Mouse (Mus musculus): ENCODE measurements around the gene Adig. TPM values are rescaled to one million over a fixed set of nuclear protein-coding genes. Genes with fewer than 3 reads are reported as not detected.
A peak's percentile ranks its signal among the peaks of the same experiment; 100 is the strongest.

Adig gene
- total RNA-seq, 1 experiment from 2014 or later, result not detected

DNA sequence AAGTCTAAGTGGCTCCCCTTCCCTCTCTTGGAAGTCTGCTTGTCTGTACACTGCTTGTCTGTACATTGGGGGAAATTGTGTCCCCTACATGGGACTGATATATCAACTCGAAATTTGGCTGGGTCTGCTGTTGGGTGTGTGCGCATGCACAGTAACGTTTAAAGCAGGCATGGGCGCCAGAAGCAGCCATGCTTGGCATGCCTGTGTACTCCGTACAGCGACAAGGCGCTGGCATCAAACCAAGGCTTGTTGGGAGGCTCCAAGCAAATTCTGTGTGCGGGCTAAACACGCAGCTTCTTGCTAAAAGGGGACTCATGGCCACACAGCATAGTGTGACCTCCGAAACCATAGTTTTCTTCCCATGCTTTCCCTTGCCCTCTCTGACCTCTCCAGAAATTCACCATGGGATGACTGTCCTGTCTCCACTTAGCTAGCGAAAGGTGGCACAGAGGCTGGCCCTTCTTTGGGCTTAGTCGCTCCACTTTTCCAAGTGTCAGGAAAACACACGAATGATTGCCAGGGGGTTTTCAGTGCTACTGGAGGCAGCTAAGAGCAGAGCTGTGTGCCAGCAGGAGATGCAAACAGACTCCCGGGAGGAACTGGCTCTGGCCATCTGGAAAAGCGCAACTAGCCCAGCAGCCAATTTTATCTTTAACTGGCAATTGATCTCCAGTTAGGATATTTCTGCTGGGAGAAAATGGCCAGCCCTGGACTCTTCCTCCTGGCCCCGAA lies 21.9 kb downstream of the Adig start:
- no peak for ATAC-seq (replicated peaks in 1 of 2; ENCODE audit: insufficient read depth in 1 of 2, low FRiP score in 2 of 2, low TSS enrichment in 1 of 2, low read depth in 1 of 2, poor library complexity in 2 of 2, severe bottlenecking in 2 of 2)

DNA sequence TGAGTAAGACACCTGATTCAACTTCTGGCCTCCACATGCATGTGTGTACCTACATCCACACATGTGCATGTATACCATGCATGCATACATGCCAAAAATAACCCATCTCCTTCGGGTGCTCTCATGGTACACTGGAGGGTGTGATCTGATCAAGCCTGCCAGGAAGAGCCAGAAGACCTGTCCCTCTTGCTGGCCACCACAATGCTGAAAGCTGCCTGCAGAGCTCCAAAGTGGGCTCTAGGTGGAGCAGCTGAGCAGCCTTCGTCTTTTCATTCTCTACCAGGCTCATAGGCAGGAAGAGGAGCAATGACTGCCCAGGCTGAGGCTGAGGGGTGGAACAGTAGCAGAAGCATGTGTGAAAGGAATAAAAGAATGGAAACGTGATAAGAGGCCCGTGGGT lies 31.7 kb downstream of the Adig start:
- ATAC-seq (replicated peaks in 1 of 2; ENCODE audit: insufficient read depth in 1 of 2, low FRiP score in 2 of 2, low TSS enrichment in 1 of 2, low read depth in 1 of 2, poor library complexity in 2 of 2, severe bottlenecking in 2 of 2), result peak; percentile 79 to 92

DNA sequence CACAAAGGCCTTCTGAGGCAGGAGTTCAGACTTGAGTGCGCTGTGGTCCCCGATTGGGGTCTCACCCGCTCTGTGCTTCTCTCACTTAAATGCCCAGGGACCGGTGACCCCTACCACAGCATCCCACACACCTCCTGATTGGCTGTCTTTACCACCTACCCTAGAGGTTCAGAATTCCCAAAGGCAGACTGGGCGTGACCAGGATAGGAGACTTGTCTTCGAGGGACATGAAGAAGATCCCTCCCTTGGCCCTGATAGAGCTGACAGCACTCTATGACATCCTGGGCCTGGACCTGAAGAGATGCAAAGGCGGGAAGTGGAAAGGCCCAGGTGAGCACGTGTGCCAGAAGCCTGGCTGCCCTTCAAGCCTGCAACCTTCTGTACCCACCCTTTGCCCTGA lies 32.1 kb downstream of the Adig start:
- no peak for ATAC-seq (replicated peaks in 1 of 2; ENCODE audit: insufficient read depth in 1 of 2, low FRiP score in 2 of 2, low TSS enrichment in 1 of 2, low read depth in 1 of 2, poor library complexity in 2 of 2, severe bottlenecking in 2 of 2)

GRCm38 (mm10) chr2:158539433-158540305 lies 37.3 kb downstream of the Adig start:
- ATAC-seq (replicated peaks in 1 of 2; ENCODE audit: insufficient read depth in 1 of 2, low FRiP score in 2 of 2, low TSS enrichment in 1 of 2, low read depth in 1 of 2, poor library complexity in 2 of 2, severe bottlenecking in 2 of 2), result peak; percentile 27 to 68

GRCm38 (mm10) chr2:158541286-158541685 lies 38.9 kb downstream of the Adig start:
- ATAC-seq (replicated peaks in 1 of 2; ENCODE audit: insufficient read depth in 1 of 2, low FRiP score in 2 of 2, low TSS enrichment in 1 of 2, low read depth in 1 of 2, poor library complexity in 2 of 2, severe bottlenecking in 2 of 2), result no peak

DNA sequence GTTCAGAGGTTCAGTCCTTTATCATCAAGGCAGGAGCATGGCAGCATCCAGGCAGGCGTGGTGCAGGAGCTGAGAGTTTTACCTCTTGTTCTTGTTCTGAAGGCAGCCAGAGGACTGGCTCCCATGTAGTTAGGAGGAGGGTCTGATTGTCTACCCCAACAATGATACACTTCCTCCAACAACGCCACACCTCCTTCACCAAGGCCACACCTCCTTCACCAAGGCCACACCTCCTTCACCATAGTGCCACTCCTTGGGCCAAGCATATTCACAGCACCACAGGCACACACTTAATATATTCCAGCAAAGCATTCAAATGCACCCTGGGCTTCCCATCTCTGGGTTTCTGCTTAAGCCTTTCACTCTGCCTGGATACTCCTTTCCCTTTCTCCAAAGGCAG lies 42.9 kb downstream of the Adig start:
- ATAC-seq (replicated peaks in 1 of 2; ENCODE audit: insufficient read depth in 1 of 2, low FRiP score in 2 of 2, low TSS enrichment in 1 of 2, low read depth in 1 of 2, poor library complexity in 2 of 2, severe bottlenecking in 2 of 2), result no peak

GRCm38 (mm10) chr2:158546751-158547150 lies 44.3 kb downstream of the Adig start:
- peak; percentile 82 to 85 for ATAC-seq (replicated peaks in 1 of 2; ENCODE audit: insufficient read depth in 1 of 2, low FRiP score in 2 of 2, low TSS enrichment in 1 of 2, low read depth in 1 of 2, poor library complexity in 2 of 2, severe bottlenecking in 2 of 2)

GRCm38 (mm10) chr2:158550067-158550466 lies 47.7 kb downstream of the Adig start:
- peak in 1 of 2 experiments; percentile 48; a peak in 1 of 4 replicates for ATAC-seq (replicated peaks in 1 of 2; ENCODE audit: insufficient read depth in 1 of 2, low FRiP score in 2 of 2, low TSS enrichment in 1 of 2, low read depth in 1 of 2, poor library complexity in 2 of 2, severe bottlenecking in 2 of 2)

- no peak for ATAC-seq (replicated peaks in 1 of 2; ENCODE audit: insufficient read depth in 1 of 2, low FRiP score in 2 of 2, low TSS enrichment in 1 of 2, low read depth in 1 of 2, poor library complexity in 2 of 2, severe bottlenecking in 2 of 2)
These were observed 52.0 kb downstream of the Adig start for GRCm38 (mm10) chr2:158554366-158554765.

GRCm38 (mm10) chr2:158555252-158555651 lies 52.8 kb downstream of the Adig start:
- ATAC-seq (replicated peaks in 1 of 2; ENCODE audit: insufficient read depth in 1 of 2, low FRiP score in 2 of 2, low TSS enrichment in 1 of 2, low read depth in 1 of 2, poor library complexity in 2 of 2, severe bottlenecking in 2 of 2), result no peak; a peak in 1 of 4 replicates

GRCm38 (mm10) chr2:158555812-158556211 lies 53.4 kb downstream of the Adig start:
- no peak for ATAC-seq (replicated peaks in 1 of 2; ENCODE audit: insufficient read depth in 1 of 2, low FRiP score in 2 of 2, low TSS enrichment in 1 of 2, low read depth in 1 of 2, poor library complexity in 2 of 2, severe bottlenecking in 2 of 2)

DNA sequence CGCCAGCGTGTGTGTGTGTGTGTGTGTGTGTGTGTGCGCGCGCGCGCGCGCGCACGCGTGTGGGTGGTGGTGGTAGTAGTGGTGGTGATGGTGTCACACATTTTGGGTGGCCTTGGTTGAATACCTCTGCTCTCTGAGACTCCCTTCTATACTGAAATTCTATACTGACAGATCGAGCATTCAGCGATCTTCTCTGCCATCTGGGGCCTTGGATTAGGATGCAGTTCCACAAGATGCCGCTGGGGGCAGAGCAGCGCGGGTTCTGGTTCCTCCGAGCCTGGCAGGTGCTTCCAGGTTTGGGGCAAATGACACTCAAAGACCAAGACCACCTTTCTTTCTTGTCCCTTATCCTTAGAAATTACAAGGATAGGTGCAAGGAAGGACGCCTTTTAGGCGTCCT lies 53.8 kb downstream of the Adig start:
- peak; percentile 53 to 65; a peak in 3 of 4 replicates for ATAC-seq (replicated peaks in 1 of 2; ENCODE audit: insufficient read depth in 1 of 2, low FRiP score in 2 of 2, low TSS enrichment in 1 of 2, low read depth in 1 of 2, poor library complexity in 2 of 2, severe bottlenecking in 2 of 2)

- ATAC-seq (replicated peaks in 1 of 2; ENCODE audit: insufficient read depth in 1 of 2, low FRiP score in 2 of 2, low TSS enrichment in 1 of 2, low read depth in 1 of 2, poor library complexity in 2 of 2, severe bottlenecking in 2 of 2), result no peak
These were observed 54.3 kb downstream of the Adig start for GRCm38 (mm10) chr2:158556750-158557149.

Other genes starting within 250 kb of the Adig start
- gene Bpi, start 244.5 kb upstream of the Adig start, total RNA-seq (2017), result not detected in 2 replicates
- 43.5 and 51.0 TPM in 2 replicates for gene Lbp, start 196.1 kb upstream of the Adig start, total RNA-seq (2017)
- not detected in 2 replicates for gene Snhg11, start 127.0 kb upstream of the Adig start, total RNA-seq (2017)
- gene Ralgapb, start 92.8 kb upstream of the Adig start, total RNA-seq (2017), result 32.8 and 43.0 TPM in 2 replicates
- gene Arhgap40, start 10.2 kb downstream of the Adig start, total RNA-seq (2017), result not detected in 2 replicates
- gene Slc32a1, start 108.2 kb downstream of the Adig start, total RNA-seq (2017), result not detected in 2 replicates
- gene Actr5, start 122.3 kb downstream of the Adig start, total RNA-seq (2017), result 14.7 and 18.9 TPM in 2 replicates
- 3.9 and 5.6 TPM in 2 replicates for gene Ppp1r16b, start 162.8 kb downstream of the Adig start, total RNA-seq (2017)